Mouse (Mus musculus) liver, adult 10 weeks (tissue): ENCODE measurements around the gene Ubqlnl. TPM values are rescaled to one million over a fixed set of nuclear protein-coding genes. Genes with fewer than 3 reads are reported as not detected.

ENCODE experiments used
- polyA plus RNA-seq: library from polyadenylated mRNA; stranded (reverse); fragments of 350-450 nt; fragmentation: Illumina TruSeq; extraction: RNeasy Lipid Tissue Mini Kit (QIAGEN cat#74804); gene quantifications from one replicate; pipeline ENCODE4 v1.2.3, GENCODE M21; 2014; ENCODE audit warnings: low read depth, low replicate concordance

The Ubqlnl gene
- not detected for polyA plus RNA-seq

DNA sequence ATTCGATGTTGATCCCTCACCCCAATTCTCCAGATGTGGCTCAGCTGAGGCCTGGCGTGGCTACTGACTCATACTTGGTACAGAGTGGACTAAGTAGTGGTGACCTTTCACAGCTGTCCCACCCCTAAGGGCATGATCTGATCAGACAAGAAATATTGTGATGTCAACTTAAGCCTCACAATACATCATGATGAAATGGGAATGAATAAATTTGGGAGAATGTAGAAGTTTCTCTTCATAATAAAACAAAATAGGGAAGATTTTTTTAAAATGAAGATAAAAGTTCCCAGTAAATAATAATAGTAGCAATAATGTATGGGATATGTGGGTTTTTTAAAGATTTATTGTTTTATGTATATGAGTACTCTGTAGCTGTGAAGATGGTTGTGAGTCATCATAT, at the start of gene Ubqlnl:
TSS of gene Ubqlnl (minus strand) at position 101 of the 400 bp plus-strand sequence.

DNA sequence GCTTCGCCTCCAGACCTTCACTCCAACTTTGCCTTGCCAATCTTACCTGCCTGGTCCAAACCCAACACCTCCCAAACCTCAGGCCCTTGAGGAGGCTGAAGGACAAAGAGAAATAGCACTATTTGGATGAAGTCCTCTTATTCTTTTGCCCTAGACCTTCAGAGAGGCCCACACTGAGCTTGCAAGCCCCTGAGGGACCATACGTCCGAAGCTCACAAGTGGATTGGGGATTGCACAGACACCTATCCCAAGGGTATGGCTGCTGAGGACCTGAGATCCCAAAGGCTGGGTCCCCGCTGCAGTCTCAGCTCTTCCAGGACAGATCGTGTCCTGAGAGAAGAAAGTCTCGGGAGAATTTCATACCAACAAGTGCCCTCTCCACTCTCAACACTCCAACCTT, 45.5 kb upstream of the Ubqlnl start, which contains the start of gene Olfr649:
TSS of gene Olfr649 (minus strand) at position 101 of the 400 bp plus-strand sequence.

DNA sequence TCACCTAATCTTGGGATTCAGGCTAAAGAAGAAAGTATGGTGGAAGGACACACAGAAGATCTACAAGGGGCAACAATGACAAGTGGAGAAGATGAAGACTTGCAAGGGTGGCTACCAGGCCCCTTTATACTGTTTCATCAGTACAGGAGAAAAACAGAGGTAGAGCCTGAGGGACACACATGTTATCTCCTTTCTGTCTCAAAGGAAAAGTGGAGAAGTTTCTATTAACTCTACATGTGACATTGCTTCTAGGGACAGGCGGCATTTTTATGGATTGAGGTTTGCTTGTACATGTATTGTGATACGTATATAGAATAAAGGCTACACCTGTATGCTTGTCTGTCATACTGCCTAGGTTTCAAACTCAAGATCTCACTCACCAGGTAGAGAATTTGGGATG, 32.9 kb upstream of the Ubqlnl start, which contains the start of gene Olfr648:
TSS of gene Olfr648 (minus strand) at position 101 of the 400 bp plus-strand sequence.

DNA sequence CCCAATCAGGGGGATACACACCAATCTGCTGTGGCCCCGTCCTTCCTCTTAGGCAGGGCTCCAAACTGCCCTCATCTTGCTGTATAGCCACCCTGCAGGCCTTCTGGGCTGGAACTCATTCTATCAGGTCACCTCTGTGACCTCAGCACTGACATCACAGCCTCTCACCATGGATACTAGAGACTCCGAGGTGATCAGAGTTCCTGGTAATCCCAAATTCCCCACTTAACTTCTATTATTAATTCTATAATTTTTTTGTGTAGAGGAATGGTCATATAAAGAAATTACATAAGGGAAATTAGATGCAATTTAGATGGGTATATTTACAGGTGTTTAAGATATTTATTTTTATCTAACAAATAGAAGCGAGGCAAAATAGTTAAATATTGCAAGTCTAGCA, 7.2 kb downstream of the Ubqlnl start, which contains the start of gene Ubqln3:
TSS of gene Ubqln3 (minus strand) at position 101 of the 400 bp plus-strand sequence.

GRCm38 (mm10) chr7:104137305-104137704, 13.1 kb downstream of the Ubqlnl start, which contains the start of gene Olfr643:
TSS of gene Olfr643 (minus strand) at chr7:104137405.

GRCm38 (mm10) chr7:104129726-104130125, 20.6 kb downstream of the Ubqlnl start, which contains the start of gene Ubqln5:
TSS of gene Ubqln5 (minus strand) at chr7:104129826.

GRCm38 (mm10) chr7:104104757-104104972, 45.7 kb downstream of the Ubqlnl start, which contains the start of gene Olfr646:
TSS of gene Olfr646 (plus strand) at chr7:104104873.

Other genes starting within 250 kb of the Ubqlnl start
- gene Olfr65, start 247.1 kb downstream of the Ubqlnl start, polyA plus RNA-seq = not detected
- not detected for gene Olfr631, start 221.7 kb downstream of the Ubqlnl start, polyA plus RNA-seq
- not detected for gene Olfr632, start 216.2 kb downstream of the Ubqlnl start, polyA plus RNA-seq
- not detected for gene Olfr633, start 206.1 kb downstream of the Ubqlnl start, polyA plus RNA-seq
- gene Olfr635, start 179.4 kb downstream of the Ubqlnl start, polyA plus RNA-seq = not detected
- not detected for gene Olfr638, start 151.8 kb downstream of the Ubqlnl start, polyA plus RNA-seq
- gene Olfr639, start 133.3 kb downstream of the Ubqlnl start, polyA plus RNA-seq = not detected
- gene Olfr640, start 125.0 kb downstream of the Ubqlnl start, polyA plus RNA-seq = not detected
- gene Olfr641, start 115.1 kb downstream of the Ubqlnl start, polyA plus RNA-seq = not detected
- not detected for gene Olfr642, start 97.9 kb downstream of the Ubqlnl start, polyA plus RNA-seq
- gene 4930516K23Rik, start 89.1 kb downstream of the Ubqlnl start, polyA plus RNA-seq = not detected
- not detected for gene Olfr644, start 78.7 kb downstream of the Ubqlnl start, polyA plus RNA-seq
- gene Olfr645, start 65.1 kb downstream of the Ubqlnl start, polyA plus RNA-seq = not detected
- gene Olfr646, start 45.7 kb downstream of the Ubqlnl start, polyA plus RNA-seq = not detected
- not detected for gene Ubqln5, start 20.7 kb downstream of the Ubqlnl start, polyA plus RNA-seq
- not detected for gene Olfr643, start 13.2 kb downstream of the Ubqlnl start, polyA plus RNA-seq
- gene Ubqln3, start 7.3 kb downstream of the Ubqlnl start, polyA plus RNA-seq = not detected
- not detected for gene Olfm5, start 14.3 kb upstream of the Ubqlnl start, polyA plus RNA-seq
- not detected for gene Olfr648, start 32.8 kb upstream of the Ubqlnl start, polyA plus RNA-seq
- gene Olfr649, start 45.4 kb upstream of the Ubqlnl start, polyA plus RNA-seq = not detected
- gene Trim6, start 68.2 kb upstream of the Ubqlnl start, polyA plus RNA-seq = 0.34 TPM
- 14.9 TPM for gene Trim34a, start 93.9 kb upstream of the Ubqlnl start, polyA plus RNA-seq
- gene Trim5, start 137.5 kb upstream of the Ubqlnl start, polyA plus RNA-seq = 3.6 TPM
- gene Trim12a, start 164.9 kb upstream of the Ubqlnl start, polyA plus RNA-seq = 16.4 TPM
- not detected for gene Trim34b, start 178.9 kb upstream of the Ubqlnl start, polyA plus RNA-seq
- gene Trim12c, start 202.8 kb upstream of the Ubqlnl start, polyA plus RNA-seq = 14.0 TPM
- gene Trim30b, start 219.3 kb upstream of the Ubqlnl start, polyA plus RNA-seq = 0.34 TPM